Mouse (Mus musculus) CH12.LX (cell line): ENCODE results near the gene Max.

Experiments used
- CTCF ChIP-seq, 2 experiments: IDR thresholded peaks in 1 of 2; conservative IDR thresholded peaks in 1 of 2; 2 replicates each; pipeline ENCODE4 v1.5.1; 2011 to 2012; ENCODE audit warnings: low read depth in 2 of 2, low read length in 2 of 2, improper control_type of control experiment in 1 of 2, inconsistent platforms in 1 of 2, mild to moderate bottlenecking in 1 of 2, moderate library complexity in 1 of 2
- JUND ChIP-seq: conservative IDR thresholded peaks from 2 replicates; pipeline ENCODE4 v1.6.1; 2011; ENCODE audit warnings: low read depth, low read length, improper control_type of control experiment
- MXI1 ChIP-seq: IDR thresholded peaks from 2 replicates; pipeline ENCODE4 v1.6.1; 2011; ENCODE audit warnings: mild to moderate bottlenecking, low read depth, low read length, improper control_type of control experiment
- NELFE ChIP-seq: IDR thresholded peaks from 2 replicates; pipeline ENCODE4 v1.6.1; 2011; ENCODE audit warnings: low read depth, low read length, improper control_type of control experiment
- POLR2A ChIP-seq: IDR thresholded peaks from 2 replicates; pipeline ENCODE4 v1.6.1; 2011; ENCODE audit warnings: low read depth, mild to moderate bottlenecking, improper control_type of control experiment, low read length
- POLR2AphosphoS2 ChIP-seq: IDR thresholded peaks from 2 replicates; pipeline ENCODE4 v1.6.1; 2011; ENCODE audit warnings: low read depth, low read length, improper control_type of control experiment
- RAD21 ChIP-seq: IDR thresholded peaks from 2 replicates; pipeline ENCODE4 v1.6.1; 2011; ENCODE audit warnings: low read depth, mild to moderate bottlenecking, low read length, improper control_type of control experiment, moderate library complexity
- RCOR1 ChIP-seq: conservative IDR thresholded peaks from 2 replicates; pipeline ENCODE4 v1.6.1; 2012; ENCODE audit warnings: low read depth, mild to moderate bottlenecking, inconsistent platforms, low read length, improper control_type of control experiment
- ZC3H11A ChIP-seq: IDR thresholded peaks from 2 replicates; pipeline ENCODE4 v1.6.1; 2012; ENCODE audit warnings: low read depth, mild to moderate bottlenecking, inconsistent platforms, low read length, improper control_type of control experiment
- ZKSCAN1 ChIP-seq: IDR thresholded peaks from 2 replicates; pipeline ENCODE4 v1.6.1; 2012; ENCODE audit warnings: low read depth, inconsistent platforms, low read length, improper control_type of control experiment, borderline replicate concordance

DNA sequence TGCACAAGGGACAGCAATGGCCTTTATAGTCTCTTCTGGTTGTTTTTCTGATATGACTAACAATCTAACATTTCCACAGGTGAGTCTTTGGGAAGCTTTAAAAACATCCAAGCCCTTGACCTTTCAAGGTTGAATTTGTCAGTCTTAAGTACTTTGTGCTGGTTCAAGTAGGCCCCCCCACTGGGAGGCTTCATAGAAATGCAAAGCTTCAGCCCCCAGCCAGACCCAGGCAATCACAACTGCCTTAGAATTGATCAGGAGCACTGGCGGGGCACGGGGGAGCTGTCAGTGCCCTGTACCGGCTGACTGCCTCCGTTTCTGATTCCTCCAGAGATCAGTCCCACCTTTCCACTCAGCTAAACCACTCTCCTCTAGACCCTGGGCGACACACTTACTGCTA is 3.1 kb upstream of the Max start:
- TF ChIP-seq ZC3H11A (no peak), CTCF (conservative IDR thresholded peaks at IDR 0.05 in 1 of 2, IDR thresholded peaks at IDR 0.05 in 1 of 2; ENCODE audit: low read depth in 2 of 2, low read length in 2 of 2) (no peak), POLR2A (no peak), MXI1 (no peak), ZKSCAN1 (no peak), RAD21 (no peak), NELFE (no peak), RCOR1 (no peak), JUND (no peak), POLR2AphosphoS2 (no peak)
